Mouse (Mus musculus) stomach, postnatal 0 days (tissue): Measurements from ENCODE around the gene Gck. TPM values are rescaled to one million over a fixed set of nuclear protein-coding genes. Genes with fewer than 3 reads are reported as not detected.

Source experiments
- ATAC-seq: fragments of 200-750 bp; cut with Nextera tagmentation; 2 replicates; pipeline ENCODE4 v1.8.0; 2017; ENCODE audit not compliant: low FRiP score, low TSS enrichment
- DNase-seq: peaks from one replicate; pipeline ENCODE4 v3.0.0-alpha.2; 2016; ENCODE audit warnings: low spot score
- H3K27ac ChIP-seq: fragments of 300-500 bp; sonication (generic); replicated peaks from 2 replicates; pipeline ENCODE4 v1.5.1; 2014; ENCODE audit warnings: mild to moderate bottlenecking, control low read depth
- H3K27me3 ChIP-seq: fragments of 300-500 bp; sonication (generic); 2 replicates; pipeline ENCODE4 v1.6.1; 2014; ENCODE audit warnings: low read length; ENCODE audit not compliant: control insufficient read depth, insufficient read depth
- H3K36me3 ChIP-seq: fragments of 300-500 bp; sonication (generic); 2 replicates; pipeline ENCODE4 v1.6.1; 2014; ENCODE audit warnings: low read length, mixed read lengths; ENCODE audit not compliant: control insufficient read depth, insufficient read depth
- H3K4me1 ChIP-seq: fragments of 300-500 bp; sonication (generic); replicated peaks from 2 replicates; pipeline ENCODE4 v1.6.1; 2014; ENCODE audit warnings: antibody characterized with exemption; ENCODE audit not compliant: control insufficient read depth, insufficient read depth
- H3K4me2 ChIP-seq: fragments of 300-500 bp; sonication (generic); replicated peaks from 2 replicates; pipeline ENCODE4 v1.6.1; 2014; ENCODE audit warnings: low read depth, mild to moderate bottlenecking, control low read depth, moderate library complexity
- H3K4me3 ChIP-seq: fragments of 300-500 bp; sonication (generic); 2 replicates; pipeline ENCODE4 v1.5.1; 2014; ENCODE audit warnings: low read depth, low read length, control low read depth
- H3K9ac ChIP-seq: fragments of 300-500 bp; sonication (generic); 2 replicates; pipeline ENCODE4 v1.6.1; 2014; ENCODE audit warnings: mild to moderate bottlenecking, low read length, control low read depth, mixed read lengths
- H3K9me3 ChIP-seq: fragments of 300-500 bp; sonication (generic); 2 replicates; pipeline ENCODE4 v1.6.1; 2016; ENCODE audit warnings: low read length; ENCODE audit not compliant: control insufficient read depth
- CTCF ChIP-seq: IDR thresholded peaks from 2 replicates; pipeline ENCODE4 v1.5.1; 2016; ENCODE audit warnings: antibody characterized with exemption, low read depth, mild to moderate bottlenecking, moderate library complexity
- EP300 ChIP-seq: optimal IDR thresholded peaks from 2 replicates; pipeline ENCODE3; 2016; ENCODE audit warnings: antibody characterized with exemption
- WGBS: fragments of 180-500 bp; shearing (Covaris S2); extraction: QIAGEN DNeasy Blood & Tissue Kit; methylation state at CpG from one replicate; pipeline ENCODE4 v1.1.7; 2014; 5-methylcytosine and 5-hydroxymethylcytosine counted together
- polyA plus RNA-seq: library from polyadenylated mRNA; unstranded; fragments of >200 nt; fragmentation: Nextera tagmentation; extraction: Ambion mirVana; gene quantifications from 2 replicates; pipeline ENCODE4 v1.2.1, GENCODE M21; 2015

Gene Gck
- polyA plus RNA-seq, 1 experiment from 2014 or later, result 1.9 TPM

- Histone ChIP-seq H3K27ac (no peak overlapping the region), H3K9me3 (no peaks in the 10 kb centered on the region), H3K27me3 (no peaks in the 10 kb centered on the region), H3K36me3 (no peaks in the 10 kb centered on the region), H3K9ac (peak overlapping the region; percentile 41; the same call in 1 of the 2 replicates), H3K4me1 (no peaks in the 10 kb centered on the region), H3K4me2 (no peak overlapping the region), H3K4me3 (no peak overlapping the region)
- DNase-seq, result no peak
- TF ChIP-seq CTCF (no peak), EP300 (no peak)
- 67% methylated on average over 4 of the region's 4 CpGs for WGBS
- ATAC-seq, result no peak
These were observed 35.9 kb downstream of the Gck start for GRCm38 (mm10) chr11:5913936-5914335.

GRCm38 (mm10) chr11:5913256-5913655, 36.6 kb downstream of the Gck start:
- no peak overlapping the region for H3K4me3 ChIP-seq
- WGBS, result 58% methylated on average over 8 of the region's 8 CpGs
- no peaks in the 10 kb centered on the region for H3K27me3 ChIP-seq
- ATAC-seq (no peak), DNase-seq (no peak)
- no peaks in the 10 kb centered on the region for H3K36me3 ChIP-seq
- H3K27ac ChIP-seq, result no peak overlapping the region
- H3K9ac ChIP-seq, result no peak overlapping the region
- no peaks in the 10 kb centered on the region for H3K4me1 ChIP-seq
- TF ChIP-seq EP300 (no peak), CTCF (no peak)
- H3K9me3 ChIP-seq, result no peaks in the 10 kb centered on the region
- no peak overlapping the region for H3K4me2 ChIP-seq

GRCm38 (mm10) chr11:5912635-5913034, 37.2 kb downstream of the Gck start:
- Histone ChIP-seq H3K9me3 (no peaks in the 10 kb centered on the region), H3K27ac (no peak overlapping the region), H3K36me3 (no peaks in the 10 kb centered on the region), H3K4me3 (no peak overlapping the region), H3K9ac (no peak overlapping the region), H3K4me1 (no peaks in the 10 kb centered on the region), H3K4me2 (no peak overlapping the region), H3K27me3 (no peaks in the 10 kb centered on the region)
- WGBS, result 31% methylated on average over 5 of the region's 5 CpGs
- TF ChIP-seq CTCF, result peak; percentile 90
- no peak for TF ChIP-seq EP300
- peak; percentile 51; the same call in 1 of the 2 replicates for ATAC-seq
- DNase-seq, result peak; percentile 75

- WGBS, result 30% methylated on average over 4 of the region's 4 CpGs
- Histone ChIP-seq H3K4me2 (no peak overlapping the region), H3K27ac (peak overlapping the region; percentile 76), H3K36me3 (no peaks in the 10 kb centered on the region), H3K9ac (no peak overlapping the region), H3K4me1 (no peaks in the 10 kb centered on the region), H3K27me3 (no peaks in the 10 kb centered on the region), H3K4me3 (no peak overlapping the region), H3K9me3 (no peaks in the 10 kb centered on the region)
- TF ChIP-seq EP300, result no peak
- TF ChIP-seq CTCF, result no peak
- DNase-seq, result peak; percentile 67
- ATAC-seq, result peak; percentile 87
These were observed 41.2 kb downstream of the Gck start for GRCm38 (mm10) chr11:5908642-5909041.

GRCm38 (mm10) chr11:5907096-5907495, 42.8 kb downstream of the Gck start:
- DNase-seq, result no peak

GRCm38 (mm10) chr11:5905778-5906518, 43.9 kb downstream of the Gck start:
- Histone ChIP-seq H3K4me1 (peaks cover 6% of the 10 kb centered on the region; the same call in 1 of the 2 replicates), H3K27ac (no peak overlapping the region), H3K4me3 (no peak overlapping the region), H3K9me3 (no peaks in the 10 kb centered on the region), H3K9ac (no peak overlapping the region), H3K4me2 (no peak overlapping the region), H3K27me3 (no peaks in the 10 kb centered on the region), H3K36me3 (no peaks in the 10 kb centered on the region)
- 67% methylated on average over 10 of the region's 10 CpGs for WGBS
- ATAC-seq, result no peak
- TF ChIP-seq CTCF, result no peak
- TF ChIP-seq EP300, result no peak
- no peak for DNase-seq

More at GRCm38 (mm10) chr11:5907096-5907495, 42.8 kb downstream of the Gck start:
- Histone ChIP-seq H3K4me3 (no peak overlapping the region), H3K36me3 (no peaks in the 10 kb centered on the region), H3K4me1 (0 out of 2 replicates have a peak, but pooled peaks cover 2% of the 10 kb centered on the region), H3K9me3 (no peaks in the 10 kb centered on the region), H3K27me3 (no peaks in the 10 kb centered on the region), H3K4me2 (no peak overlapping the region), H3K9ac (no peak overlapping the region), H3K27ac (no peak overlapping the region)
- TF ChIP-seq CTCF, result no peak
- no peak for TF ChIP-seq EP300
- no peak for ATAC-seq
- WGBS, result 64% methylated on average over 5 of the region's 5 CpGs
